In genomic region chr14:57367327-57367726, GRCm38 (mm10) we compare ENCODE assay signal across 29 mouse cellular contexts. TPM values are rescaled to one million over a fixed set of nuclear protein-coding genes. Genes with fewer than 3 reads are reported as not detected.
DNase-seq lines count a peak whose midpoint lies in the region; ATAC-seq lines count a peak whose summit lies in the region.
"Had no signal": no experiment of that assay in that cellular context is flagged by ENCODE, and none has a peak within 500 bp of the region (broad histone marks: within the 10 kb centered on the region; RNA-seq: fewer than 3 reads in every experiment).

No protein-coding gene starts in this region.

- H3K9ac ChIP-seq in kidney, embryonic 15.5 days, result no peak overlapping the region
- H3K9ac ChIP-seq: embryonic facial prominence, embryonic 13.5 days; heart, embryonic 13.5 days; hindbrain, embryonic 15.5 days; limb, embryonic 13.5 days; liver, embryonic 14.5 days; lung, embryonic 14.5 days had no signal

- WGBS in kidney, embryonic 15.5 days, result 42% methylated on average over 4 of the region's 4 CpGs

- H3K4me2 ChIP-seq in kidney, embryonic 15.5 days, result no peak overlapping the region
- H3K4me2 ChIP-seq: embryonic facial prominence, embryonic 13.5 days; heart, embryonic 13.5 days; hindbrain, embryonic 15.5 days; limb, embryonic 13.5 days; lung, embryonic 14.5 days; midbrain, embryonic 11.5 days had no signal

- no peaks in the 10 kb centered on the region for H3K9me3 ChIP-seq in kidney, embryonic 15.5 days (replicated peaks)
- H3K9me3 ChIP-seq: embryonic facial prominence, embryonic 13.5 days; forebrain, embryonic 10.5 days; heart, embryonic 13.5 days; hindbrain, embryonic 10.5 days; hindbrain, embryonic 15.5 days; limb, embryonic 13.5 days had no signal

- ATAC-seq in kidney, embryonic 15.5 days (replicated peaks; ENCODE audit: low FRiP score), result no peak
- ATAC-seq: forebrain, embryonic 16.5 days; midbrain, embryonic 16.5 days had no signal

- peak; percentile 44 for DNase-seq in kidney, adult 11 months
- peak; percentile 3 for DNase-seq in lung, postnatal 36 days
- DNase-seq in lung, postnatal 25 days (ENCODE audit: low spot score), result no peak
- peak; percentile 71 to 78 for DNase-seq in kidney, postnatal 25 days
- DNase-seq in retina, embryonic 14.5 days (ENCODE audit: low spot score), result no peak
- no peak for DNase-seq in cerebellum, postnatal 10 days
- no peak for DNase-seq in adrenal gland, adult 2 months
- DNase-seq: adrenal gland, postnatal 10 days; cerebellum, adult 8-10 months; embryo, embryonic 11 days; heart, postnatal 14 days; lung, embryonic 14.5 days; lung, postnatal 14 days; right cerebral cortex, adult 18-20 months; thymus, adult 2 months; thymus, postnatal 36 days had no signal

- H3K4me1 ChIP-seq in kidney, embryonic 15.5 days, result peaks cover 9% of the 10 kb centered on the region; the same call in 1 of the 2 replicates
- H3K4me1 ChIP-seq: heart, embryonic 13.5 days had no signal

- H3K27me3 ChIP-seq in kidney, embryonic 15.5 days, result no peaks in the 10 kb centered on the region
- H3K27me3 ChIP-seq: CH12.LX; embryonic facial prominence, embryonic 13.5 days; limb, embryonic 13.5 days had no signal

- no peak overlapping the region for H3K4me3 ChIP-seq in kidney, embryonic 15.5 days (replicated peaks)
- H3K4me3 ChIP-seq: embryonic facial prominence, embryonic 13.5 days; forebrain, embryonic 10.5 days; heart, embryonic 13.5 days; hindbrain, embryonic 10.5 days; hindbrain, embryonic 15.5 days; limb, embryonic 13.5 days had no signal

- H3K36me3 ChIP-seq in kidney, embryonic 15.5 days, result no peaks in the 10 kb centered on the region
- H3K36me3 ChIP-seq: embryonic facial prominence, embryonic 13.5 days; forebrain, embryonic 10.5 days; heart, embryonic 13.5 days; hindbrain, embryonic 10.5 days; hindbrain, embryonic 15.5 days; limb, embryonic 13.5 days had no signal

- no peak overlapping the region for H3K27ac ChIP-seq in kidney, embryonic 15.5 days
- H3K27ac ChIP-seq: embryonic facial prominence, embryonic 13.5 days; forebrain, embryonic 10.5 days; heart, embryonic 13.5 days; hindbrain, embryonic 10.5 days; hindbrain, embryonic 15.5 days; kidney, postnatal 0 days; limb, embryonic 13.5 days; liver, embryonic 14.5 days had no signal

RNA-seq across cellular contexts. Expression of gene Cryl1, which starts 31.0 kb away (rescaled TPM):
- 26.8 and 26.9 TPM in 2 replicates for polyA plus RNA-seq in kidney, embryonic 15.5 days (2015; fragmentation: Nextera tagmentation; extraction: Ambion mirVana)
- 10 to 100 TPM in 1 of 2 experiments, 1 to 10 TPM in 1; 9.7 to 12.3 TPM for total RNA-seq in adrenal gland, adult 2 months (2021)
- polyA plus RNA-seq in adrenal gland, adult 2 months (2012; rRNA removed), result 13.1 and 14.5 TPM in 2 replicates

RNA-seq across cellular contexts. Expression of gene Ift88, which starts 56.5 kb away (rescaled TPM):
- polyA plus RNA-seq in kidney, embryonic 15.5 days (2015; fragmentation: Nextera tagmentation; extraction: Ambion mirVana), result 11.7 and 13.4 TPM in 2 replicates
- 10 to 100 TPM; 10.9 to 13.9 TPM for total RNA-seq in adrenal gland, adult 2 months (2021)
- polyA plus RNA-seq in adrenal gland, adult 2 months (2012; rRNA removed), result 2.1 and 2.5 TPM in 2 replicates

Comparison
In these comparisons a context has a peak if more than half of its experiments do, and no peak if none do; other contexts are left out.
1. DNase-seq: peak in kidney, adult 11 months (single experiment), lung, postnatal 36 days (single experiment) and kidney, postnatal 25 days (2 of 2); none in lung, postnatal 25 days (single experiment), retina, embryonic 14.5 days (single experiment), cerebellum, postnatal 10 days (0 of 2) and adrenal gland, adult 2 months (single experiment).